Mouse (Mus musculus) forebrain, embryonic 16.5 days (tissue): ENCODE measurements around the gene Golga2. TPM values are rescaled to one million over a fixed set of nuclear protein-coding genes. Genes with fewer than 3 reads are reported as not detected.

Experiments
- ATAC-seq: fragments of 200-750 bp; cut with Nextera tagmentation; 2 replicates; pipeline ENCODE4 v1.8.0; 2017; ENCODE audit warnings: mild to moderate bottlenecking, moderate library complexity
- H3K27ac ChIP-seq: fragments of 300-500 bp; sonication (generic); 2 replicates; pipeline ENCODE4 v1.5.1; 2014; ENCODE audit warnings: low read length, control low read depth
- H3K27me3 ChIP-seq: fragments of 300-500 bp; sonication (generic); replicated peaks from 2 replicates; pipeline ENCODE4 v1.6.1; 2014; ENCODE audit warnings: low read length; ENCODE audit not compliant: control insufficient read depth, insufficient read depth
- H3K36me3 ChIP-seq: fragments of 300-500 bp; sonication (generic); 2 replicates; pipeline ENCODE4 v1.6.1; 2014; ENCODE audit not compliant: control insufficient read depth, insufficient read depth
- H3K4me1 ChIP-seq: fragments of 300-500 bp; sonication (generic); replicated peaks from 2 replicates; pipeline ENCODE4 v1.6.1; 2014; ENCODE audit warnings: low read length; ENCODE audit not compliant: control insufficient read depth, insufficient read depth
- H3K4me2 ChIP-seq: fragments of 300-500 bp; sonication (generic); 2 replicates; pipeline ENCODE4 v1.6.1; 2014; ENCODE audit warnings: mild to moderate bottlenecking, low read length, control low read depth
- H3K4me3 ChIP-seq: fragments of 300-500 bp; sonication (generic); replicated peaks from 2 replicates; pipeline ENCODE4 v1.5.1; 2014; ENCODE audit warnings: mild to moderate bottlenecking, low read length, control low read depth
- H3K9ac ChIP-seq: fragments of 300-500 bp; sonication (generic); replicated peaks from 2 replicates; pipeline ENCODE4 v1.6.1; 2014; ENCODE audit warnings: low read depth, low read length, control low read depth
- H3K9me3 ChIP-seq: fragments of 300-500 bp; sonication (generic); 2 replicates; pipeline ENCODE4 v1.6.1; 2016; ENCODE audit warnings: low read length; ENCODE audit not compliant: control insufficient read depth
- WGBS: fragments of 180-500 bp; shearing (Covaris S2); extraction: QIAGEN DNeasy Blood & Tissue Kit; methylation state at CpG from one replicate; pipeline ENCODE4 v1.1.7; 2014; 5-methylcytosine and 5-hydroxymethylcytosine counted together
- polyA plus RNA-seq: library from polyadenylated mRNA; unstranded; fragments of >200 nt; fragmentation: Nextera tagmentation; extraction: Ambion mirVana; gene quantifications from 2 replicates; pipeline ENCODE4 v1.2.1, GENCODE M21; 2015

The Golga2 gene
- polyA plus RNA-seq, 1 experiment from 2014 or later: 29.8 TPM

- Histone ChIP-seq H3K27ac (no peak overlapping the region), H3K4me3 (no peak overlapping the region), H3K9me3 (no peaks in the 10 kb centered on the region), H3K9ac (no peak overlapping the region), H3K4me2 (no peak overlapping the region), H3K27me3 (no peaks in the 10 kb centered on the region), H3K36me3 (peaks cover 11% of the 10 kb centered on the region), H3K4me1 (no peaks in the 10 kb centered on the region)
- 89% methylated on average over 5 of the region's 5 CpGs for WGBS
- ATAC-seq: no peak
These were observed 34.5 kb upstream of the Golga2 start for GRCm38 (mm10) chr2:32252658-32253057.

- no peaks in the 10 kb centered on the region for H3K9me3 ChIP-seq
- H3K27ac ChIP-seq: no peak overlapping the region
- WGBS: 89% methylated on average over 1 of the region's 1 CpGs
- H3K27me3 ChIP-seq: no peaks in the 10 kb centered on the region
- ATAC-seq: no peak
- H3K36me3 ChIP-seq: peaks cover 11% of the 10 kb centered on the region
- no peak overlapping the region for H3K9ac ChIP-seq
- no peak overlapping the region for H3K4me2 ChIP-seq
- no peaks in the 10 kb centered on the region for H3K4me1 ChIP-seq
- no peak overlapping the region for H3K4me3 ChIP-seq
These were observed 33.8 kb upstream of the Golga2 start for GRCm38 (mm10) chr2:32253352-32253751.

GRCm38 (mm10) chr2:32254563-32254962 is 32.6 kb upstream of the Golga2 start:
- 85% methylated on average over 5 of the region's 5 CpGs for WGBS
- Histone ChIP-seq H3K27ac (no peak overlapping the region), H3K9ac (no peak overlapping the region), H3K4me2 (no peak overlapping the region), H3K36me3 (peaks cover 11% of the 10 kb centered on the region; the same call in 1 of the 2 replicates), H3K9me3 (no peaks in the 10 kb centered on the region), H3K4me1 (peaks cover 10% of the 10 kb centered on the region), H3K4me3 (no peak overlapping the region), H3K27me3 (no peaks in the 10 kb centered on the region)
- ATAC-seq: no peak

GRCm38 (mm10) chr2:32256273-32256672 is 30.9 kb upstream of the Golga2 start:
- ATAC-seq: no peak
- Histone ChIP-seq H3K4me2 (no peak overlapping the region), H3K36me3 (peaks cover 11% of the 10 kb centered on the region; the same call in 1 of the 2 replicates), H3K4me3 (no peak overlapping the region), H3K9ac (no peak overlapping the region), H3K27me3 (no peaks in the 10 kb centered on the region), H3K27ac (no peak overlapping the region), H3K4me1 (peaks cover 16% of the 10 kb centered on the region), H3K9me3 (no peaks in the 10 kb centered on the region)
- 93% methylated on average over 11 of the region's 11 CpGs for WGBS

- Histone ChIP-seq H3K4me3 (peak overlapping the region; percentile 92), H3K27ac (no peak overlapping the region), H3K9me3 (no peaks in the 10 kb centered on the region), H3K27me3 (no peaks in the 10 kb centered on the region), H3K4me1 (peaks cover 16% of the 10 kb centered on the region), H3K36me3 (peaks cover 5% of the 10 kb centered on the region; the same call in 1 of the 2 replicates), H3K9ac (peak overlapping the region; percentile 94), H3K4me2 (peak overlapping the region; percentile 89)
- 57% methylated on average over 6 of the region's 6 CpGs for WGBS
- 0 out of 2 replicates have a peak, but pooled peaks have one; percentile 9 for ATAC-seq
These were observed 28.2 kb upstream of the Golga2 start for GRCm38 (mm10) chr2:32258887-32259533.

GRCm38 (mm10) chr2:32259657-32260417 is 27.3 kb upstream of the Golga2 start, which contains the start of gene Uck1:
TSS of gene Uck1 (minus strand) at chr2:32260159.
- Histone ChIP-seq H3K36me3 (peaks cover 5% of the 10 kb centered on the region; the same call in 1 of the 2 replicates), H3K4me3 (peak within 1 kb of the TSS; percentile 92), H3K27ac (peak within 1 kb of the TSS; percentile 70), H3K4me2 (peak within 1 kb of the TSS; percentile 89), H3K4me1 (peaks cover 16% of the 10 kb centered on the region), H3K9ac (peak within 1 kb of the TSS; percentile 94), H3K9me3 (no peaks in the 10 kb centered on the region), H3K27me3 (no peaks in the 10 kb centered on the region)
- WGBS: 2% methylated on average over 59 of the region's 59 CpGs
- peak; percentile 95 for ATAC-seq

- Histone ChIP-seq H3K27me3 (no peaks in the 10 kb centered on the region), H3K4me1 (peaks cover 16% of the 10 kb centered on the region), H3K27ac (no peak overlapping the region), H3K9ac (no peak overlapping the region), H3K4me3 (no peak overlapping the region), H3K36me3 (peaks cover 5% of the 10 kb centered on the region; the same call in 1 of the 2 replicates), H3K4me2 (peak overlapping the region; percentile 89), H3K9me3 (no peaks in the 10 kb centered on the region)
- WGBS: 27% methylated on average over 4 of the region's 4 CpGs
- no peak for ATAC-seq
These were observed 26.5 kb upstream of the Golga2 start for GRCm38 (mm10) chr2:32260635-32261034.

- H3K9ac ChIP-seq: no peak overlapping the region
These were observed 11.4 kb upstream of the Golga2 start for GRCm38 (mm10) chr2:32275823-32276222.

GRCm38 (mm10) chr2:32282289-32282688 is 4.9 kb upstream of the Golga2 start:
- Histone ChIP-seq H3K36me3 (peaks cover 22% of the 10 kb centered on the region), H3K4me3 (no peak overlapping the region), H3K4me1 (peaks cover 11% of the 10 kb centered on the region), H3K9me3 (no peaks in the 10 kb centered on the region), H3K27me3 (no peaks in the 10 kb centered on the region), H3K27ac (no peak overlapping the region), H3K4me2 (no peak overlapping the region), H3K9ac (no peak overlapping the region)
- ATAC-seq: no peak
- 93% methylated on average over 2 of the region's 2 CpGs for WGBS

More at GRCm38 (mm10) chr2:32275823-32276222, 11.4 kb upstream of the Golga2 start:
- Histone ChIP-seq H3K4me1 (no peaks in the 10 kb centered on the region), H3K27ac (no peak overlapping the region), H3K36me3 (peaks cover 22% of the 10 kb centered on the region), H3K4me3 (no peak overlapping the region), H3K27me3 (no peaks in the 10 kb centered on the region), H3K9me3 (no peaks in the 10 kb centered on the region), H3K4me2 (no peak overlapping the region)
- ATAC-seq: no peak
- 70% methylated on average over 3 of the region's 3 CpGs for WGBS
